In genomic region chr2:158771066-158771763, GRCm38 (mm10) we compare ENCODE assay signal across 9 mouse cellular contexts. TPM values are rescaled to one million over a fixed set of nuclear protein-coding genes. Genes with fewer than 3 reads are reported as not detected.
DNase-seq lines count a peak whose midpoint lies in the region; ATAC-seq and TF ChIP-seq lines count a peak whose summit lies in the region.
"Had no signal": no experiment of that assay in that cellular context is flagged by ENCODE, and none has a peak within 500 bp of the region (broad histone marks: within the 10 kb centered on the region; RNA-seq: fewer than 3 reads in every experiment).

No protein-coding gene starts in this region.

- no peak for ATAC-seq in heart, embryonic 13.5 days (ENCODE audit: extremely low read depth, insufficient number of reproducible peaks, low FRiP score, low TSS enrichment)
- ATAC-seq in midbrain, embryonic 13.5 days = no peak
- no peak for ATAC-seq in midbrain, postnatal 0 days (ENCODE audit: low FRiP score)
- no peak for ATAC-seq in limb, embryonic 13.5 days (ENCODE audit: low FRiP score, low read depth)
- no peak for ATAC-seq in erythroid progenitor cell, adult 5-6 weeks (replicated peaks; ENCODE audit: low FRiP score, poor library complexity, severe bottlenecking)
- ATAC-seq: CD4-positive, CD25-positive, alpha-beta regulatory T cell, adult 4 months had no signal

- H3K4me2 ChIP-seq in heart, embryonic 13.5 days = peak overlapping the region; percentile 96
- H3K4me2 ChIP-seq in midbrain, embryonic 13.5 days (replicated peaks) = peak overlapping the region; percentile 97
- no peak overlapping the region for H3K4me2 ChIP-seq in midbrain, postnatal 0 days (ENCODE audit: low read depth, low read length, poor library complexity, severe bottlenecking)
- H3K4me2 ChIP-seq in limb, embryonic 13.5 days (replicated peaks) = peak overlapping the region; percentile 91

- no peak for TF ChIP-seq EP300 in heart, adult 2 months (IDR thresholded peaks at IDR 0.05; ENCODE audit: insufficient read depth, low read depth, low read length)

- H3K27me3 ChIP-seq in heart, embryonic 13.5 days (replicated peaks) = no peaks in the 10 kb centered on the region
- H3K27me3 ChIP-seq in heart, adult 2 months (ENCODE audit: control insufficient read depth, insufficient read depth, low read length) = no peaks in the 10 kb centered on the region
- H3K27me3 ChIP-seq in midbrain, embryonic 13.5 days = no peaks in the 10 kb centered on the region
- H3K27me3 ChIP-seq in midbrain, postnatal 0 days (ENCODE audit: insufficient read depth, low read length) = no peaks in the 10 kb centered on the region
- H3K27me3 ChIP-seq in limb, embryonic 13.5 days = no peaks in the 10 kb centered on the region

- intact Hi-C loops in heart, adult 2 months (cut with DNase I) = loop anchor here (5.0 kb wide), 1 partner anchor 71 kb away; no protein-coding TSS in a partner anchor
- intact Hi-C loops in left cerebral cortex, postnatal 4 days (cut with DNase I) = no loop called here

- peak overlapping the region; percentile 26; the same call in 1 of the 2 replicates for H3K27ac ChIP-seq in heart, embryonic 13.5 days (replicated peaks)
- no peak overlapping the region for H3K27ac ChIP-seq in heart, adult 2 months
- no peak overlapping the region for H3K27ac ChIP-seq in midbrain, embryonic 13.5 days
- H3K27ac ChIP-seq in midbrain, postnatal 0 days (ENCODE audit: low read depth, low read length) = no peak overlapping the region
- H3K27ac ChIP-seq in limb, embryonic 13.5 days = no peak overlapping the region

- peak overlapping the region; percentile 91 for H3K4me3 ChIP-seq in heart, embryonic 13.5 days
- H3K4me3 ChIP-seq in heart, adult 2 months = no peak overlapping the region
- no peak overlapping the region for H3K4me3 ChIP-seq in midbrain, embryonic 13.5 days (replicated peaks)
- no peak overlapping the region for H3K4me3 ChIP-seq in midbrain, postnatal 0 days (ENCODE audit: low read depth, low read length)
- H3K4me3 ChIP-seq in limb, embryonic 13.5 days = peak overlapping the region; percentile 78

- no peak for DNase-seq in heart, adult 2 months
- DNase-seq in midbrain, postnatal 0 days (ENCODE audit: low spot score) = no peak
- DNase-seq in thymus, postnatal 25 days = peak; percentile 39
- no peak for DNase-seq in left cerebral cortex, postnatal 4 days

- TF ChIP-seq CTCF in heart, adult 2 months (IDR thresholded peaks at IDR 0.05) = no peak
- no peak for TF ChIP-seq CTCF in midbrain, postnatal 0 days (IDR thresholded peaks at IDR 0.05)

- no peaks in the 10 kb centered on the region for H3K79me2 ChIP-seq in heart, adult 2 months (replicated peaks; ENCODE audit: control insufficient read depth, insufficient read depth, low read length)

- H3K36me3 ChIP-seq in heart, embryonic 13.5 days = peaks cover 14% of the 10 kb centered on the region; the same call in 1 of the 2 replicates
- H3K36me3 ChIP-seq in heart, adult 2 months (ENCODE audit: control insufficient read depth, insufficient read depth, low read length) = no peaks in the 10 kb centered on the region
- no peaks in the 10 kb centered on the region for H3K36me3 ChIP-seq in midbrain, embryonic 13.5 days
- no peaks in the 10 kb centered on the region for H3K36me3 ChIP-seq in midbrain, postnatal 0 days (ENCODE audit: insufficient read depth, low read length)
- peaks cover 15% of the 10 kb centered on the region; the same call in 1 of the 2 replicates for H3K36me3 ChIP-seq in limb, embryonic 13.5 days

- peaks cover 77% of the 10 kb centered on the region for H3K4me1 ChIP-seq in heart, embryonic 13.5 days
- peaks cover 1% of the 10 kb centered on the region; the same call in 1 of the 2 replicates for H3K4me1 ChIP-seq in heart, adult 2 months (ENCODE audit: control insufficient read depth, insufficient read depth, low read length)
- H3K4me1 ChIP-seq in midbrain, embryonic 13.5 days (replicated peaks) = peaks cover 53% of the 10 kb centered on the region
- no peaks in the 10 kb centered on the region; the same call in 1 of the 2 replicates for H3K4me1 ChIP-seq in midbrain, postnatal 0 days (ENCODE audit: insufficient read depth, low read length)
- peaks cover 67% of the 10 kb centered on the region for H3K4me1 ChIP-seq in limb, embryonic 13.5 days

- WGBS in heart, embryonic 13.5 days = 31% methylated on average over 11 of the region's 11 CpGs
- WGBS in heart, adult 2 months = 62% methylated on average over 11 of the region's 11 CpGs
- 60% methylated on average over 11 of the region's 11 CpGs for WGBS in midbrain, embryonic 13.5 days
- WGBS in midbrain, postnatal 0 days = 64% methylated on average over 11 of the region's 11 CpGs
- WGBS in limb, embryonic 13.5 days = 44% methylated on average over 11 of the region's 11 CpGs

- peak overlapping the region; percentile 92 for H3K9ac ChIP-seq in heart, embryonic 13.5 days
- no peak overlapping the region for H3K9ac ChIP-seq in heart, adult 2 months (ENCODE audit: low read depth, low read length)
- no peak overlapping the region for H3K9ac ChIP-seq in midbrain, embryonic 13.5 days (replicated peaks)
- H3K9ac ChIP-seq in midbrain, postnatal 0 days (replicated peaks; ENCODE audit: low read length, poor library complexity, severe bottlenecking) = no peak overlapping the region
- H3K9ac ChIP-seq in limb, embryonic 13.5 days = no peak overlapping the region

- no peak for TF ChIP-seq POLR2A in heart, adult 2 months (IDR thresholded peaks at IDR 0.05; ENCODE audit: insufficient read depth, low read depth, low read length)

- no peaks in the 10 kb centered on the region for H3K9me3 ChIP-seq in heart, embryonic 13.5 days
- H3K9me3 ChIP-seq in midbrain, embryonic 13.5 days = no peaks in the 10 kb centered on the region
- H3K9me3 ChIP-seq in midbrain, postnatal 0 days (ENCODE audit: low read length) = no peaks in the 10 kb centered on the region
- no peaks in the 10 kb centered on the region for H3K9me3 ChIP-seq in limb, embryonic 13.5 days

RNA-seq across cellular contexts. Expression of gene Fam83d, which starts 3.3 kb away (rescaled TPM):
- polyA plus RNA-seq in heart, embryonic 13.5 days (2015; fragmentation: Nextera tagmentation; extraction: Ambion mirVana) = 56.7 and 56.9 TPM in 2 replicates
- under 1 TPM; 0.59 to 0.78 TPM for total RNA-seq in heart, adult 2 months (2021)
- polyA plus RNA-seq in heart, adult 2 months (2012; rRNA removed) = 0.27 and 0.53 TPM in 2 replicates
- 16.6 and 17.6 TPM in 2 replicates for polyA plus RNA-seq in midbrain, embryonic 13.5 days (2015; fragmentation: Nextera tagmentation; extraction: Ambion mirVana)
- 6.4 and 6.6 TPM in 2 replicates for total RNA-seq in midbrain, postnatal 0 days (2014; rRNA removed)
- 3.8 TPM in 2 replicates for polyA plus RNA-seq in midbrain, postnatal 0 days (2015; fragmentation: Nextera tagmentation; extraction: Ambion mirVana)
- 43.6 and 49.4 TPM in 2 replicates for polyA plus RNA-seq in limb, embryonic 13.5 days (2015; fragmentation: Nextera tagmentation; extraction: Ambion mirVana)
- 1 to 10 TPM; 2.7 to 3.3 TPM for total RNA-seq in left cerebral cortex, postnatal 4 days (2021)
- total RNA-seq in erythroid progenitor cell, adult 5-6 weeks (2015; ENCODE audit: low replicate concordance) = 24.3 and 33.2 TPM in 2 replicates
- 26.9 and 28.9 TPM in 2 replicates for total RNA-seq in erythroid progenitor cell, adult 5-6 weeks (2017; ENCODE audit: low replicate concordance)

RNA-seq across cellular contexts. Expression of gene Dhx35, which starts 23.4 kb away (rescaled TPM):
- polyA plus RNA-seq in heart, embryonic 13.5 days (2015; fragmentation: Nextera tagmentation; extraction: Ambion mirVana) = 10.6 and 11.8 TPM in 2 replicates
- total RNA-seq in heart, adult 2 months (2021) = 10 to 100 TPM; 15.2 to 17.5 TPM
- 21.6 and 21.9 TPM in 2 replicates for polyA plus RNA-seq in heart, adult 2 months (2012; rRNA removed)
- 14.9 and 15.6 TPM in 2 replicates for polyA plus RNA-seq in midbrain, embryonic 13.5 days (2015; fragmentation: Nextera tagmentation; extraction: Ambion mirVana)
- 24.7 and 26.9 TPM in 2 replicates for total RNA-seq in midbrain, postnatal 0 days (2014; rRNA removed)
- polyA plus RNA-seq in midbrain, postnatal 0 days (2015; fragmentation: Nextera tagmentation; extraction: Ambion mirVana) = 9.7 and 11.4 TPM in 2 replicates
- polyA plus RNA-seq in limb, embryonic 13.5 days (2015; fragmentation: Nextera tagmentation; extraction: Ambion mirVana) = 13.2 and 13.8 TPM in 2 replicates
- total RNA-seq in left cerebral cortex, postnatal 4 days (2021) = 10 to 100 TPM; 23.7 to 24.3 TPM
- total RNA-seq in erythroid progenitor cell, adult 5-6 weeks (2015; ENCODE audit: low replicate concordance) = 3.2 and 4.6 TPM in 2 replicates
- total RNA-seq in erythroid progenitor cell, adult 5-6 weeks (2017; ENCODE audit: low replicate concordance) = 2.3 and 4.0 TPM in 2 replicates

Comparison
In these comparisons a context has a peak if more than half of its experiments do, and no peak if none do; other contexts are left out.
1. H3K4me3 ChIP-seq: peak in heart, embryonic 13.5 days (single experiment) and limb, embryonic 13.5 days (single experiment); none in heart, adult 2 months (single experiment), midbrain, embryonic 13.5 days (single experiment) and midbrain, postnatal 0 days (single experiment).